Mouse (Mus musculus) limb, embryonic 12.5 days (tissue): ENCODE data around the gene Syf2. TPM values are rescaled to one million over a fixed set of nuclear protein-coding genes. Genes with fewer than 3 reads are reported as not detected.
"Not testable (repeated sequence)": the region's sequence is repeated elsewhere in the genome, so short reads cannot be mapped to it uniquely, and the experiment has no call there.

ENCODE experiments used
- ATAC-seq: fragments of 200-750 bp; cut with Nextera tagmentation; 2 replicates; pipeline ENCODE4 v1.8.0; 2017; ENCODE audit warnings: low read depth, moderate TSS enrichment; ENCODE audit not compliant: insufficient number of reproducible peaks, insufficient read depth, low FRiP score, low TSS enrichment
- H3K27ac ChIP-seq: fragments of 300-500 bp; sonication (generic); 2 replicates; pipeline ENCODE4 v1.5.1; 2016; ENCODE audit warnings: mild to moderate bottlenecking, moderate library complexity
- H3K27me3 ChIP-seq: fragments of 300-500 bp; sonication (generic); 2 replicates; pipeline ENCODE4 v1.6.1; 2016; ENCODE audit warnings: mild to moderate bottlenecking, moderate library complexity
- H3K36me3 ChIP-seq: fragments of 300-500 bp; sonication (generic); 2 replicates; pipeline ENCODE4 v1.6.1; 2016; ENCODE audit warnings: mild to moderate bottlenecking, moderate library complexity
- H3K4me1 ChIP-seq: fragments of 300-500 bp; sonication (generic); replicated peaks from 2 replicates; pipeline ENCODE4 v1.6.1; 2016
- H3K4me2 ChIP-seq: fragments of 300-500 bp; sonication (generic); 2 replicates; pipeline ENCODE4 v1.6.1; 2016; ENCODE audit warnings: mild to moderate bottlenecking, moderate library complexity
- H3K4me3 ChIP-seq: fragments of 300-500 bp; sonication (generic); replicated peaks from 2 replicates; pipeline ENCODE4 v1.5.1; 2016; ENCODE audit warnings: mild to moderate bottlenecking
- H3K9ac ChIP-seq: fragments of 300-500 bp; sonication (generic); replicated peaks from 2 replicates; pipeline ENCODE4 v1.6.1; 2016; ENCODE audit warnings: mild to moderate bottlenecking, moderate library complexity
- H3K9me3 ChIP-seq: fragments of 300-500 bp; sonication (generic); 2 replicates; pipeline ENCODE4 v1.6.1; 2016; ENCODE audit warnings: mild to moderate bottlenecking, moderate library complexity
- WGBS: fragments of 180-500 bp; shearing (Covaris S2); methylation state at CpG from one replicate; pipeline ENCODE4 v1.1.7; 2016; 5-methylcytosine and 5-hydroxymethylcytosine counted together
- polyA plus RNA-seq: library from polyadenylated mRNA; unstranded; fragments of >200 nt; fragmentation: Nextera tagmentation; extraction: Ambion mirVana; gene quantifications from 2 replicates; pipeline ENCODE4 v1.2.1, GENCODE M21; 2016

Syf2 gene
- polyA plus RNA-seq = 72.9 and 73.8 TPM in 2 replicates

DNA sequence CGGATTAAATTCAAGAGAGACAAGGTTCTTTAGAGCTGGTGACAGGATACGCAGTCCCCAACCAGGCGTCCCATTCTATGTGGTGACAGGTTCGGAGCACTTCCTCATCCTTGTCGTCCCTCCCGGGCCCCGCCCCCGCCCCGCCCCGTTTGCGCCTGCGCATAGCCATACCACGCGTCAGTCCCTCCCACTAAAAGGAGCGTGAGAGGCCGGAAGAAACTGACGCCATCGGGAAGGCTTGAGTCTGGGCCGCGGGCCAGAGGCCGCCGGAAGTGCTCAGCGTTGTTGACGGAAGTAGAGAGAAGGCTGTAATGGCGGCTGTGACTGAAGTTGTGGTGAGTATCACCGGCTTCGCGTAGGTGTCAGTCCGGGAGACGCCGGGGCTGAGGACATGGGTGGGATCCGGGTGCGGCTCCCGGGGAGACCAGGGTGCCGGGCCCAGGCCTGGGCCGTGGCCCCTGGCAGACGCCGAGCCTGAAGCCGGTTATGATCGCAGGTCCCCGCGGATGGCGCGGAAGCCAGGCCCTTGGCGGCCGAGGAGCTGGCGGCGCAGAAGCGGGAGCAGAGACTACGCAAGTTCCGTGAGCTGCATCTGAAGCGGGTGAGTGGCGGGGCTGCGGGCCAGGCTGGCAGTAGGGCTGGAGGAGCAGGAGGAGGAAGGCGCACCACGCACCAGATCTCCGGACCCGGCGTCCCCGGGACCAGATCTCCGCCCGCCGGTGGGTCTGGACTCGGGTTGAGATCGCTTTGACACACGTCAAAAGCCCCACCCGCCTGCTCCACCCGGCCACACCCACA lies at the start of gene Syf2:
Syf2 (plus strand) TSS at position 215 of the 798 bp plus-strand sequence.
- Histone ChIP-seq H3K4me2 (peak within 1 kb of the TSS; percentile 81), H3K36me3 (peaks cover 65% of the 10 kb centered on the region), H3K4me1 (peaks cover 14% of the 10 kb centered on the region), H3K4me3 (peak within 1 kb of the TSS; percentile 99), H3K27me3 (no peaks in the 10 kb centered on the region), H3K27ac (peak within 1 kb of the TSS; percentile 81), H3K9ac (peak within 1 kb of the TSS; percentile 77), H3K9me3 (no peaks in the 10 kb centered on the region)
- ATAC-seq = peak; percentile 90
- WGBS = under 1% methylated on average over 65 of the region's 68 CpGs

DNA sequence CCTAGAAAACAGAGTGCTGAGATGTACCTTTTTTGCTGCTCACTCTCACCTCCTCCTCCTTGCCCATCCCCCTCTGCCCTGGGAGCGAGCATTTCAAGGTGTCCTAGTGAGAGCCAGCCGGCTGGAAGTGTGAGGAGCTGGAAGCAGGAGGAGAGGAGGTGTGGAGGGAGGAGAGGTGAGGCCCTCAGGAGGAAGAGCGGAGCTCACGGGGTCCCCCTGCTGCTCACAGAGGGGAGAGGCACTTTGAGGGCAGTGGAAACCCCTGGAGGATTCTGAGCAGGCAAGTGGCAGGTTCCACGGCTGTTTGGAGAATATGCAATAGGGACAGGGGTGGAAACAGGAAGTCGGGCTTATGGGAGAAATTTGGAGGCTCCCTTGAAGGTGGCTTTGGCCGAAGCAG lies 47.4 kb upstream of the Syf2 start:
- Histone ChIP-seq H3K4me2 (no peak overlapping the region), H3K27ac (no peak overlapping the region), H3K4me3 (no peak overlapping the region), H3K4me1 (peaks cover 7% of the 10 kb centered on the region; the same call in 1 of the 2 replicates), H3K9ac (no peak overlapping the region), H3K9me3 (no peaks in the 10 kb centered on the region), H3K36me3 (no peaks in the 10 kb centered on the region), H3K27me3 (no peaks in the 10 kb centered on the region)
- ATAC-seq = no peak
- WGBS = 30% methylated on average over 7 of the region's 7 CpGs

DNA sequence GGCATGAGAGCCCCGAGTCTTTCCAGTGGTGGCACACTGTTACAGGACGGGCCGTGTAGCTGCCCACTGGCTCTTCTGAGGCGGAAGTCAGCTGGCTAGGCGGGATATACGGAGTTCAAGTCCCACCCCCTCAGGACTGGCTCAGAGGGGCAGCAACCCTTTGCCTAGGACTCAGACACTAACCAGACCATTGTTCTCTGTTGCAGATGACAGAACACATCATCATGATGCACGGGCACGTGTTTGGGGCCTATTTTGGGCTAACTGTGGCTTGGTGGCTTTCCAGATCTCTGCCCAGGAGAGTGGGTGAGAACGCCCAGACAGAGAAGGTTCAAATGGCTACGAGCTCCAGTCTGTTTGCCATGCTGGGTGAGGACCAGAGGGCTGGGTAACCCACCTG lies 46.9 kb upstream of the Syf2 start:
- no peak overlapping the region for H3K27ac ChIP-seq
- ATAC-seq = no peak
- 90% methylated on average over 10 of the region's 10 CpGs for WGBS

DNA sequence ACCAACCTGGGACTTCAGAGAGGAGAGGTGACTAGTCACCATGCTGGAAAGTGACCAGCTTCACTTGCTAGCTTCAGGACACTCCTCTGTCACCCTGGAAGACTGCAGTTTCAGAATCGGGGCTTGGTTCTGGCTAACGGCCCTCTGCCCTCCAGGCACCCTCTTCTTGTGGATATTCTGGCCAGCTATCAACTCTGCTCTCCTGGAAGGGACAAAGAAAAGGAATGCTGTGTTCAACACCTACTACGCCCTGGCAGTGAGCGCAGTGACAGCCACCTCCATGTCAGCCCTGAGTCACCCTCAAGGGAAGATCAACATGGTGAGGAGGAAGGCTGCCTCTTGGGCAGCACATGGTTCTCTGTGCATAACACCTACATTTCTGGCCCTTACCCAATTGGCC lies 46.3 kb upstream of the Syf2 start:
- Histone ChIP-seq H3K36me3 (no peaks in the 10 kb centered on the region), H3K9me3 (no peaks in the 10 kb centered on the region), H3K9ac (no peak overlapping the region), H3K4me3 (no peak overlapping the region), H3K4me1 (peaks cover 4% of the 10 kb centered on the region; the same call in 1 of the 2 replicates), H3K4me2 (no peak overlapping the region), H3K27ac (no peak overlapping the region), H3K27me3 (no peaks in the 10 kb centered on the region)
- WGBS = 89% methylated on average over 4 of the region's 4 CpGs
- ATAC-seq = no peak

More for the DNA sequence above, 46.9 kb upstream of the Syf2 start:
- H3K9me3 ChIP-seq = no peaks in the 10 kb centered on the region
- peaks cover 7% of the 10 kb centered on the region; the same call in 1 of the 2 replicates for H3K4me1 ChIP-seq
- no peaks in the 10 kb centered on the region for H3K27me3 ChIP-seq
- H3K4me2 ChIP-seq = no peak overlapping the region
- no peak overlapping the region for H3K4me3 ChIP-seq
- no peaks in the 10 kb centered on the region for H3K36me3 ChIP-seq
- no peak overlapping the region for H3K9ac ChIP-seq

DNA sequence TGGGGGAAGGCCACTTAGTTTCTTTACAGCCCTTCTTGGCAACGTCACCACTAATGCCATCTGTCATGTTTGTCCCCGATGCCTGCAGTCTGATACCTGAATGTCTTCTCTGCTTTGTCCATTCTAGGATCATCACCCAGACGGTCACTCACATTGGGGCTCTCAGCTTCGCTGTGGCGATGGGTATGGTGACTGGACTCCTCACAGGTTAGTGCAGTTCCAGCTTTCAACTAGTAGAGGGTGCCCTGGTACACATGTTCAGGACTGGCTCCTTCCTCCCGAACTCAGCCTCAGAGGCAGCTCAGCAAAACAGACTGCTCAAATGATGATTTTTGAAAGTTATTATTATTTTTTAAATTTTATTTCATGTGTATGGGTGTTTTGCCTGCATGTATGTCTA lies 38.6 kb upstream of the Syf2 start:
- Histone ChIP-seq H3K9me3 (no peaks in the 10 kb centered on the region), H3K4me3 (no peak overlapping the region), H3K9ac (no peak overlapping the region), H3K27ac (no peak overlapping the region), H3K27me3 (no peaks in the 10 kb centered on the region), H3K36me3 (peaks cover 23% of the 10 kb centered on the region), H3K4me1 (no peaks in the 10 kb centered on the region), H3K4me2 (no peak overlapping the region)
- no peak for ATAC-seq
- 82% methylated on average over 6 of the region's 6 CpGs for WGBS

DNA sequence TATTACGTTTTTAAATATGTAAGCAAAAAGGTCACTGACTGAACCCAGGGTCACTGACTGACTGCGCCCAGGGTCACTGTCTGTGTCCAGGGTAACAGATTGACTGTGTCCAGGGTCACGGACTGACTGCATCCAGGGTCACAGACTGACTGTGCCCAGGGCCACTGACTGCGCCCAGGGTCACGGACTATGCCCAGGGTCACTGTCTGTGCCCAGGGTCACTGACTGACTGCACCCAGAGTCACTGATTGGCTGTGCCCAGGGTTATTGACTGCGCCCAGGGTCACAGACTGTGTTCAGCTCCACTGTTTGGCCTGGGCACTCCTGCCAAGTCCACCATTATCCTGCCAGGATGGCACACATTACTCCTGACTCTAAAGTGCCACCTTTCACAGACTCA lies 33.4 kb upstream of the Syf2 start:
- Histone ChIP-seq H3K27me3 (no peaks in the 10 kb centered on the region), H3K9me3 (no peaks in the 10 kb centered on the region), H3K27ac (no peak overlapping the region), H3K4me2 (no peak overlapping the region), H3K36me3 (peaks cover 74% of the 10 kb centered on the region), H3K4me1 (no peaks in the 10 kb centered on the region), H3K4me3 (no peak overlapping the region), H3K9ac (no peak overlapping the region)
- 89% methylated on average over 6 of the region's 6 CpGs for WGBS
- ATAC-seq = no peak

DNA sequence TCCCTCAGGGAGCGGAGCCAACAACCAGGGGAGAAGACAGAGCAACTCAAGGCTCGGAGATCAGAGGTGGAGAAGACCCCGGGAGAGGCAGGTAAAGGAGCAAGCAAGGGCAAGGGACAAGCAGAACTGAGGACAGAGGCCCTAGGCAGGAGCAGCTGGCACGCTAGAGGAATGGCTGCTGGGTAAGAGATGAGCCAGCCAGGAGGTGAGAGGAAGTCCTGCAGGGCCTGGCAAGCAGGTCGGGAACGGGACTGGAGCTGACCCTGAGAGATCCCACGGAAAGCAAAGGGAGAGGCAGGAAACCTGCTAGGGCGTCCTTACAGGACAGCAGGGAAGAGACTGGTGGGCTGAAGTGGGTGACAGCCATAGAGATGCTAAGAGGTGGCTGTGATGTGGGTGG lies 29.6 kb upstream of the Syf2 start:
- Histone ChIP-seq H3K9me3 (no peaks in the 10 kb centered on the region), H3K4me1 (no peaks in the 10 kb centered on the region), H3K4me2 (no peak overlapping the region), H3K4me3 (no peak overlapping the region), H3K27me3 (no peaks in the 10 kb centered on the region), H3K27ac (no peak overlapping the region), H3K36me3 (peaks cover 99% of the 10 kb centered on the region), H3K9ac (no peak overlapping the region)
- 90% methylated on average over 8 of the region's 8 CpGs for WGBS
- no peak for ATAC-seq

DNA sequence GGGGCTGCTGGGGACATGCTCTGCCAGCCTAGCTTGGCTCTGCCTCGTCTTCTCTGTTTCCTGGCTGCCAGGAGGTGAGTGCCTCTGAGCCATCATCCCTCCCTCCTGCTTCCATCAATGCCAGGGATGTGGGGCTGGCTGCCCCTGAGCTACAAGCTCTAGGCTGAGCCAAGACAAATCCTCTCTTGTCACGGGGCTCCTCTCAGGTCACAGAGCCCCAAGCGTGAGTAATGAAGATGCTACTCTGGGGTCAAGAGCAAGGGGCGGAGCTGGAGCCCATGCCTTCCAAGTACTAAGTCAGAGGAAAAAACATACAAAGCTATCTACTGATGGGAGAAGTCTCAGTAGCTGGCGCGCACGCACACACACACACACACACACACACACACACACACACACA lies 27.7 kb upstream of the Syf2 start:
- peaks cover 100% of the 10 kb centered on the region for H3K36me3 ChIP-seq

DNA sequence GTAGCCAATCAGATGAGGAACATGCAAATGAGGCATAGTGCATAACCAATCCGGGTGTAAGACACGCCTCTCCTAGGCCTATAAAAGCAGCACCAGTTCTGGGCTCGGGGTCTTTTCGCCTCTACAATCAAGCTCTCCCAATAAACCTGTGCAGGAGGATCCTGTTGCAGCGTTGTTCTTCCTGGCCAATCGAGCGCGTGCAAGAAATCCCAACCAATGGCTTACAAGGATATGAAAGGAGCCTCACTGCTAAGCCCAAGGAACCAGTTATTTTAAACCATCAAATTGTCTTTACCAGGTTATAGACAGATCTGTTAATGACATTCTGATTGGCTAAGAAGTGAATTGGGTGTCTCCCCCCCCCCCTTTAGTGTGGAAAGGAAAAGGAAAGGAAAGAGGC lies 19.3 kb upstream of the Syf2 start:
- H3K4me3 ChIP-seq, H3K9me3 ChIP-seq, H3K9ac ChIP-seq, H3K4me2 ChIP-seq, H3K27ac ChIP-seq, ATAC-seq, H3K27me3 ChIP-seq: not testable (repeated sequence)
- Histone ChIP-seq H3K36me3 (peaks cover 53% of the 10 kb centered on the region), H3K4me1 (peaks cover 19% of the 10 kb centered on the region)
- 84% methylated on average over 7 of the region's 8 CpGs for WGBS

More for the DNA sequence above, 27.7 kb upstream of the Syf2 start:
- ATAC-seq = no peak
- Histone ChIP-seq H3K9ac (no peak overlapping the region), H3K9me3 (no peaks in the 10 kb centered on the region), H3K4me2 (no peak overlapping the region), H3K4me3 (no peak overlapping the region), H3K4me1 (no peaks in the 10 kb centered on the region), H3K27me3 (no peaks in the 10 kb centered on the region), H3K27ac (no peak overlapping the region)
- WGBS = 85% methylated on average over 7 of the region's 7 CpGs

DNA sequence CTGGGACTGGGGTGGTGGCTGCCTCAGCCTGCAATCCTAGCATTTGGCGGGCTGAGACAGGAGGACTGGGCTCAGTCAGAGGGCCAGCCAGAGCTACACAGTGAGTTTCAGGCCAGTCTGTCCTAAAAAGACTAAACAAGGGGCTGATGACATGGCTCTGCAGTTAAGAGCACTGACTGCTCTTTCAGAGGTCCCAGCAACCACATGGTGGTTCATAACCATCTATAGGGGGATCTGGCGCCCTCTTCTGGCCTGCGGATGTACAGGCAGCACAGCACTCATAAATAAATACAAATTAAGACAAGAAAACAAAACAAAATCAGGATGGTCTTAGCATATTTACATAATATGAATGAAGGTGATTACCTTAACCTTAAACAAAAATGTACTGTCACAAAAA lies 17.3 kb upstream of the Syf2 start:
- Histone ChIP-seq H3K4me3 (peak overlapping the region; percentile 92; the same call in 1 of the 2 replicates), H3K9me3 (peaks cover 4% of the 10 kb centered on the region; the same call in 1 of the 2 replicates), H3K27me3 (no peaks in the 10 kb centered on the region), H3K4me1 (peaks cover 19% of the 10 kb centered on the region), H3K36me3 (peaks cover 33% of the 10 kb centered on the region), H3K27ac (no peak overlapping the region), H3K9ac (no peak overlapping the region), H3K4me2 (peak overlapping the region; percentile 72)
- no peak for ATAC-seq
- WGBS = 32% methylated on average over 3 of the region's 3 CpGs

DNA sequence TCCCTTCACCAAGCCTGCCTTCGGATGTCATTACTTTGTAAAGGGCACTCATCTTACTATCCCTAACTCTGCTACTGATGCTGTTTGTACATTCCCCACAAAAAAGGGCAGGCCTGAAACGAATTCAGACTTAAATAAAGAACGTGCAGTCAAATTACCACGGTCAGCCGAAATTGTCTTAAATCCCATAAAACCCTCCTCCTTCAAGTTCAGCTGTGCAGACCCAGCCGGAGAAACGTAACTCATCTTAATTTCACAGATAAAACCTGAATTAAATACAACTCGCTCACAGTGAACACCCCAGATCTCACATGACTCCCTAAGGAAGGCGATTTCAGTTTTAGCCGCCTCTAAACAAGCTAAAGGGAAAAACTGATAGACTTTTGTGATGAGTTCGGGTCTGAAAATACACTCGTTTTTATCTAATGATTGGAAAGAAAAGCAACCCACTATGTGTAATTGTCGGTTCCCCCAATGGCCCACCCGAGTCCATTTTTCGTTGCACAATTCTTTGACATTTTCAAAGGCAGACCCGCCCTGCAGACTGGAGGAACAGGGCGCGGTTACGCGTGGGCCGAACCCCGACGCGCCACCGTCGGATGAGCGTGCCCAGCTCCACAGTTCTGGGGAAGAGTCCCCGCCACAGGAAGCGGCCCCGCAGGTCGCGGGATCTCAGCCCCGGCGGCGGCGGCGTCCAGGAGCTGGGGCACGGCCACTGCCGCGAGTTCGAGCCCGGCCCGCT lies 16.4 kb upstream of the Syf2 start:
- H3K36me3 ChIP-seq = peaks cover 24% of the 10 kb centered on the region
- no peaks in the 10 kb centered on the region for H3K27me3 ChIP-seq
- H3K9me3 ChIP-seq = peaks cover 4% of the 10 kb centered on the region; the same call in 1 of the 2 replicates
- peaks cover 19% of the 10 kb centered on the region for H3K4me1 ChIP-seq
- H3K4me3 ChIP-seq = peak overlapping the region; percentile 92
- ATAC-seq = peak; percentile 38; the same call in 1 of the 2 replicates
- peak overlapping the region; percentile 95 for H3K27ac ChIP-seq
- under 1% methylated on average over 43 of the region's 43 CpGs for WGBS
- H3K4me2 ChIP-seq = peak overlapping the region; percentile 72
- peak overlapping the region; percentile 94 for H3K9ac ChIP-seq
